Mouse (Mus musculus) urinary bladder, postnatal 4 days (tissue): ENCODE data around the gene Cd9.

ENCODE experiments used
- DNase-seq, 2 experiments: peaks; one replicate each; pipeline ENCODE4 v3.0.0; 2021 to 2022; ENCODE audit warnings: low spot score in 2 of 2

Cd9 gene

DNA sequence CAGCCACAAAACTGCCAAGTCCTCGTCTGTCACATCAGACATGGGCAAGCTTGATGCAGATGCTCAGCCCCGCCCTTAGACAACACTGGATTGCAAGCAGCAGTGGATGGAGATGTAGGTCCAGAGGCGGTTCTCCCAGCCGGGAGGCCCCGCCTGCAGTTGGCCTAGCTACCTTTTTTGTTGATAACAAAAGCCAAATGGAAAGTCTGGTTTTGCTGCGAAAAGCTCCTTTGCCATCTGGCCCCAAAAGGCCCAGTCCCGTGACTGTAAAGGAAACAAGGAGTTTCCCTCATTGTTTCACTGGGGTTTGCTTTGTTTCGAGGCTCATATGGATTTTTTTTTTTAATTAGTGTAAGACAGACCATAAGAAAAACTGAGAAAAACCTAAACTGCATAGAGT lies 18.5 kb downstream of the Cd9 start:
- DNase-seq: peak in 1 of 2 experiments; percentile 32

DNA sequence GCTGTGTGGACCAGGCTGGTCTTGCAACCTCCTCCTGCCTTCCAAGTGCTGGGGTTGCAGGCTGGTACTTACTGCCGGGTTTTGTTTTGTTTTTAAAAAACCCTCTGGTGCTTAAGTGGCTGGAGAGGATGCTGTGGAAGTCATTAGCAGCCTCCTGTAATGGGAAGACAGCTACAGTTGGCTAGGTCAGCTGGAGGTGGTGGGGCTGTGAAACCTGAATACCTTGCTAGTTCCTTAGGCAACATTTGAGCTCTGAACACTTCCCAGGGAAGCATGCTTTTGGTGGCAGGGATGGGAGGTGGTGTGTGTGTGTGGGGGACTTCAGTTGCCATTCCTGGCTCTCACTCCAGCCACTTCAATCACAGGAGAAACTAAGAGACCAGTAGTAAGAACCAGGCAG lies 19.4 kb downstream of the Cd9 start:
- DNase-seq: no peak

GRCm38 (mm10) chr6:125473939-125474338 lies 20.7 kb downstream of the Cd9 start:
- no peak for DNase-seq

DNA sequence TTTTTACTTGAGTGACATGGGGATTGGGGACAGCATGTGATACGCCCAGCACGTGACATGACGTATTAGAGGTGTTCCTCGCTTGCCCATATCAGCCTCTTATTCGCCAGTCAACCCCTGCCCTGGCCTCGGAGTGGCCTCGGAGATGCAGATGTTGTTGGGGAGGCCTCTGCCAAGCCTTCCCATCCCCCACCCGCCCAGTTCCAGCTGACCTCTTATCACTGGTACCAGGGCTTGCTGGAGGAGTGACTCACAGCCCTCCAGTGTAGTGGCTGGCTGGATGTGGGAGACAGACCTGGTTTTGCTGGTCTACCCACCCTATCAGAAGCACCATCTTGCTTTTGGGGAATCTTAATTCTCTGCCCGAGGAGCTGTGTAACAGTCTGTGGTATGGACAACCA lies 21.3 kb downstream of the Cd9 start:
- no peak for DNase-seq

DNA sequence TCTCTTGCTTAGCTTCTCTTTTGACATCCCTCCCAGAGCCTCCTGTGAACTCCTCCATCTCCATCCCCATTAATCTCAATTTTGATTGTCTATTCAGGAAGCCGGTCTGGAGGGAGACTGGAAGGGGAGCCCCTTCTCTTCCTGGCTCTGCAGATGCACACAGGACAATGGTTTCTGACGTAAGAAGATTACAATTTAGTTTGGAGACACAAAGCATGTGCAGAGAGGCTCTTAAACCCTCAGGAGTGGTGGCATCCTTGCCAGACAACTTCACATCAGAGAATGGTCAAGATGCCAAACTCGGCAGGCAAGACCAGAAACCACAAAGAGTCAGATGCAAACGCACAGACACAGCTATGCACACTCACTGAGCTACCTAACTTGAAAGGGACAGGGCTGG lies 22.7 kb downstream of the Cd9 start:
- no peak for DNase-seq

DNA sequence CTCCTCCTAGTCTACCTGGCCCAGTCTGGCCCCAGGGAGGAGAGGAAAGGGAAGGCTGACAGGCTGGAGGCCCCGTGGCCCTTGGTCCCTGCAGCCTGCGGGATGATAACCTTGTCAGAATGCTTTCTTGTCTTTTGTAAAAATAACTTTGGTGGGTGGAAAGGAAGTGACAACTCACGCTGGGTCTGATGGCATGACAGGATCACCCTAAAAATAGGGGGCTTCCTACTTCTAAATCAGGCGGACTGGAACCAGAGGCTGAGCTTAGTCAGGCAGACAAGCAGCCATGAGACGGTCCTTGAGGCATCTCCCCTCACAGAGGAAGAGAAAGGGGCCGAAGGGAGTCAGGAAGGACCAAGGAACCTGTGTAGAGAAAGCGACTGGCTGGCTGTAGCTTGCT lies 23.3 kb downstream of the Cd9 start:
- no peak for DNase-seq

GRCm38 (mm10) chr6:125470616-125471015 lies 24.0 kb downstream of the Cd9 start:
- DNase-seq: no peak

DNA sequence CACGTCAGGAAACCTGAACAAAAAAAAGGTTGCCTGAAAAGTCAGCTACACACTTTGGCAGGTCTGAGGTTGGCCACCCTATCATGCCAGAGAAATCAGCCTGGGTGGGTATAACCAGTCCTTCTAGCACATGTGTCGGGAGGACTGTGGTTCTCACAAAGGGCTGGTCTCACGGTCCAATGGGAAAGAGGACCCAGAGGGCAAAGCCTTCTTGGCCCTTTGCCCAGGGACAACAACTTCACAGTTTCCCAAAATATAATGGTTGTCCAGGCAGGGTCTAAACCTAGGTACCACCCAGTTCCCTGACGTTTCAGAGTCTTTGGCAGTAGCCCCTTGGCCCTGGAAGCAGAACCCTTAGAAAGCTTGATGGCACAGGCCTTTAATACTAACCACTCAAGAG lies 25.4 kb downstream of the Cd9 start:
- no peak for DNase-seq

GRCm38 (mm10) chr6:125468179-125468960 lies 26.2 kb downstream of the Cd9 start:
- no peak for DNase-seq

DNA sequence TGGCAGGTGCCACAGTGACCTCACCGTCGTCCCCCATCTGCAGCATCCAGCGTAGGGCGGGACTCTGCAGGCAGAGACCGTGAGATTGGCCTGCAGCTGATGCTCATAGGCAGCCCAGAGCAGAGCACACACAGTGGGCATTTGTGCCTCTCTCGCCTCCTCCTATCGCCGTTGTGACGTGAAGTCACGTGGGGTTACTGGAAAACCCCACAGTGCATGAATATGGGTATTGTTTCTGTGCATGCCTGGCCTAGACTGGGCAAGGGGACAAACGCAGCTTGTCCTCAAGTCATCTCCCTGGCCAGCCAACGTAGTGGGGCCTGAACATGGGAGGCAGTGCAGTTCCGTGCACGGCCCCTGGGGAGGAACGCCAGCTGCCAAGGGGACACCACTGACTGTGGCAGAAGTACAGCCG lies 27.3 kb downstream of the Cd9 start:
- DNase-seq: peak in 1 of 2 experiments; percentile 34

- DNase-seq: no peak
Measured at GRCm38 (mm10) chr6:125462312-125462711, 32.3 kb downstream of the Cd9 start.

DNA sequence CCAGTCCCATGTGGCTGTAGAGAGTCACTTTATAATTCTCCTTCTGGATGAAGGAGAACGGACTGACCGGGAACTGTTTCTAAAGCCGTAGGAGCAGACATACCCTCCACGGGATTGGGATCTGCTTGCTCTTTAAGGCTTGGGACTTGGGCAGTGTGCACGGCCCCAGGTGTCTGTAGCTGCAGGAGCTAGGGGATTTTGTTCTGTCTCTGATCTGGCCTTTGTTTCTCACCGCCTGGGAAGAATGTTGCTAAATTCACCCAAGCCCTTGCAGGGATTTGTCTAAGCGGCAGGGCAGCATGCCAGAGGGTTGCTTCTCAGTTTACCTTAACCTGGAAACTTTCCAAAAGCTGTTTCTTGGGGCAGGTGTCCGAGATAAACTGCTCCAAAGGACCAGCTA lies 32.8 kb downstream of the Cd9 start:
- no peak for DNase-seq

DNA sequence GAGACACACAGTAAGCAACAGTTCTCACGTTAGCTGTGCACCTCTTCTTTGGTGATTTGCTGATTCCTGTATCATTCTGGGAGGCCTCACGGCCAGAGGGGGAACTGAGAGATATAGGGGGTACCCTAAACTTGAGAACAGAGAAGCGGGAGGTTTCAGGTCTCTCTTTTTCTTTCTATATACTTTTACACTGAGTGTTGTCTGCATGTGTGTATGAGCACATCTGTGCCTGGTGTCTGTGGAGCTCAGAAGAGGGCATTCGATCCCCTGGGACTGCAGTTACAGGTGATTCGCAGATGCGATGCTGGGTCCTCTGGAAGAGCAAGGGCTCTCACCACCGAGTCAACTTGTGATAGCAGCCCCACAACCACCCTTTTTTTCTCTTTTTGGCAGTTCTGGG lies 33.3 kb downstream of the Cd9 start:
- no peak for DNase-seq

DNA sequence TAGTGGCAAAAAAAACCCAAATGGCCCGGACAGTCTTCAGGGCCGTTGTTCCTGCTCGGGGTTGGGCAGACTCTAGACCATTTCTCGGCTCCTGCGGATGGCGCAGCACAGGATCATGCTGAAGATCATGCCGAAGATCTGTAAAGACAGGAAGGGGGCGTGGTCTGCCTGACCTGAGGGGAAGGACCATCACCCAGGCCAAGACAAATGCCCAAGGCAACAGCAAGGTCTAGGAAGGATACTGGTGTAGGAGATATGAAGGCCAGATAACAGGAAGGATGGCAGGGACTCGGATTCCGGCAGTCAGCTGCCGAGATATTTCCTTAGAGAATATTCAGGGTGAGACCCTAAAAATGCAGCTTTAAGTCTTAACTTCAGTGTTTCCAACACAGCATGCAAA lies 34.0 kb downstream of the Cd9 start:
- DNase-seq: no peak

GRCm38 (mm10) chr6:125459903-125460302 lies 34.7 kb downstream of the Cd9 start:
- no peak for DNase-seq

GRCm38 (mm10) chr6:125455806-125456520 lies 38.6 kb downstream of the Cd9 start:
- DNase-seq: no peak

DNA sequence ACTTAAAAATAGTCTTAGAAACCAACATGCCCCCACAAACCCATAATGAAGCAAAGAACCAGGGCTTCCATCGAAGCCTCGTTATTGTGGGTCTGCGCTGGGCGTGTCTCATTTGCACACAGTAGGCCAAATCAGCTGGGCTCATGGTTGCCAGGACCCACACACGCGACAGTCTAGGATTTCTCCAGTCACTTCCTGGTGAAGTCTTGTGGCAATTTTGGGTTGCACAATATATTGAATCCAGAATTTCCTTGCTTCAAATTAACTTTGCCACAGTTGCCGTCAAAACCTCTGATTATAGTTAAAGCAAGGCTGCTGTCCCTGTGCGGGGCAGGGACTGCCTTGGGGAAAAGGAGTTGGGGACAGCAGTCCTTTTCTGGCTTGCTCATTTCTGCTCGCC lies 39.9 kb downstream of the Cd9 start:
- DNase-seq: no peak

DNA sequence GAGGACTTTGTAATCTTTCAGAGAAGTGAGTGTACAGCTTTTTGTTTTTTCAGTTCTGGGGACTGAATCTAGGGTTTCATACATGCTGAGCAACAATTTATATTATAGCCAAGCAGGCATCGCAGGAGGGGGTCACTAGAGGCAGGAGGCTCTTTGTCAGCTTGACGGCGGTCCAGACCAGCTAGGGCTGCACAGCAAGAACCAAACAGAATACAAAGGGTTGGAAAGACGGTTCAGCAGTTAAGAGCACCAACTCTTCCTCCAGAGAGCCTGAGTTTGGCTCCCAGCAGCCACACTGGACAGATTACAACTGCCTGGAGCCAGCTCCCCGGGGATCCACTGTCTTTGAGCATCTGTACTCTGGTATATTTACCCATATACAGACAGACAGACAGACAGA lies 40.3 kb downstream of the Cd9 start:
- no peak for DNase-seq

GRCm38 (mm10) chr6:125447660-125448059 lies 46.9 kb downstream of the Cd9 start:
- DNase-seq: no peak

GRCm38 (mm10) chr6:125447205-125447604 lies 47.4 kb downstream of the Cd9 start:
- no peak for DNase-seq

DNA sequence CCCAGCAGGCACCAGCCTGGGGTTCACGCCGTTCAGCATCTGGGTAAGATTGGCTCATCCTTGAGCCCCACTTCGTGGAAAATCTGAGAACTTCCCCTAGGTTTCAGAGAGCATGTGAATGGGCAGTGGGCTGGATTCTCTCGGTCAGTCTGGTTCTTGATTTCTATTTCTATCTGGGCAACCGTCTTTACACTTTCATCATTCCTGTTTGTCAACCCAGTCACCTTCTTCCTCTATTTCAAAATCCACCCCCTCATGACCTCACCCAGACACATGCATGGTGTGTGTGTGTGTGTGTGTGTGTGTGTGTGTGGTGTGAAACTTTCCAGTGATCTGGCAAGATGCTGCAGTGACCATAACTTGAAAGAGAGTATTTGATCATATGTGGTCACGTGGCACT lies 49.2 kb downstream of the Cd9 start:
- no peak for DNase-seq

DNA sequence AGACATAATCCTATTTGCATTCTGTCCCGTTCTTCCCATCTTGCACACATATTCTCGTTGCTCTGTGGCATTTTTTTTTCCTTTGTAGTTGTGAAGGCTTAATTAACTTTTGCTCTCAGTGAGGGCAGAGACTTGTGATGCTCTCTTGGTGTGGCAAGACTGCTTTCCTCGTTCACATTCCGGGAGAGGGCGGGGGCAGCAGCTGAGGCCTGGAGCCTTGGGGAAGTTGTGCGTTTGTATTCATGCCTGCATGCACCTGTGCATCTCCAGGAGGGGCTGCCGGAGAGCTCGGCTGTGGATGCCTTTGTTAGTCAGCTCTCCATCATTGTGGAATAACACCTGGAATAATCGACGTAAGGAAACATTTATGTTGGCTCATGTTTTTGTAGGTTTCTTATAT lies 52.0 kb downstream of the Cd9 start:
- DNase-seq: no peak

GRCm38 (mm10) chr6:125436753-125437152 lies 57.8 kb downstream of the Cd9 start:
- no peak for DNase-seq
